Mouse (Mus musculus) hindbrain, embryonic 14.5 days (tissue): Measurements from ENCODE around the gene Slc26a8. TPM values are rescaled to one million over a fixed set of nuclear protein-coding genes. Genes with fewer than 3 reads are reported as not detected.

Experiments
- ATAC-seq: fragments of 200-750 bp; cut with Nextera tagmentation; 2 replicates; pipeline ENCODE4 v1.8.0; 2017; ENCODE audit warnings: moderate number of reproducible peaks, mild to moderate bottlenecking, moderate TSS enrichment, moderate library complexity; ENCODE audit not compliant: low FRiP score
- DNase-seq: peaks from one replicate; pipeline ENCODE4 v3.0.0-alpha.2; 2015; ENCODE audit warnings: low spot score
- H3K27ac ChIP-seq: fragments of 300-500 bp; sonication (generic); 2 replicates; pipeline ENCODE4 v1.5.1; 2014; ENCODE audit warnings: mild to moderate bottlenecking, moderate library complexity
- H3K27me3 ChIP-seq: fragments of 300-500 bp; sonication (generic); 2 replicates; pipeline ENCODE4 v1.6.1; 2014; ENCODE audit warnings: mild to moderate bottlenecking, low read length, mixed read lengths; ENCODE audit not compliant: control insufficient read depth, insufficient read depth
- H3K36me3 ChIP-seq: fragments of 300-500 bp; sonication (generic); replicated peaks from 2 replicates; pipeline ENCODE4 v1.6.1; 2014; ENCODE audit not compliant: control insufficient read depth, insufficient read depth
- H3K4me1 ChIP-seq: fragments of 300-500 bp; sonication (generic); replicated peaks from 2 replicates; pipeline ENCODE4 v1.6.1; 2014; ENCODE audit warnings: antibody characterized with exemption, low read length, mixed read lengths; ENCODE audit not compliant: control insufficient read depth, insufficient read depth
- H3K4me2 ChIP-seq: fragments of 300-500 bp; sonication (generic); replicated peaks from 2 replicates; pipeline ENCODE4 v1.6.1; 2014; ENCODE audit warnings: mild to moderate bottlenecking, moderate library complexity
- H3K4me3 ChIP-seq: fragments of 300-500 bp; sonication (generic); replicated peaks from 2 replicates; pipeline ENCODE4 v1.5.1; 2014; ENCODE audit warnings: mild to moderate bottlenecking, low read length
- H3K9ac ChIP-seq: fragments of 300-500 bp; sonication (generic); 2 replicates; pipeline ENCODE4 v1.6.1; 2014
- H3K9me3 ChIP-seq: fragments of 300-500 bp; sonication (generic); 2 replicates; pipeline ENCODE4 v1.6.1; 2016; ENCODE audit warnings: low read length; ENCODE audit not compliant: control insufficient read depth
- WGBS: fragments of 180-500 bp; shearing (Covaris S2); extraction: QIAGEN DNeasy Blood & Tissue Kit; methylation state at CpG from one replicate; pipeline ENCODE4 v1.1.7; 2014; 5-methylcytosine and 5-hydroxymethylcytosine counted together
- polyA plus RNA-seq: library from polyadenylated mRNA; unstranded; fragments of >200 nt; fragmentation: Nextera tagmentation; extraction: Ambion mirVana; gene quantifications from 2 replicates; pipeline ENCODE4 v1.2.1, GENCODE M21; 2014

Gene Slc26a8
- polyA plus RNA-seq, 1 experiment from 2014 or later: 1.8 TPM

DNA sequence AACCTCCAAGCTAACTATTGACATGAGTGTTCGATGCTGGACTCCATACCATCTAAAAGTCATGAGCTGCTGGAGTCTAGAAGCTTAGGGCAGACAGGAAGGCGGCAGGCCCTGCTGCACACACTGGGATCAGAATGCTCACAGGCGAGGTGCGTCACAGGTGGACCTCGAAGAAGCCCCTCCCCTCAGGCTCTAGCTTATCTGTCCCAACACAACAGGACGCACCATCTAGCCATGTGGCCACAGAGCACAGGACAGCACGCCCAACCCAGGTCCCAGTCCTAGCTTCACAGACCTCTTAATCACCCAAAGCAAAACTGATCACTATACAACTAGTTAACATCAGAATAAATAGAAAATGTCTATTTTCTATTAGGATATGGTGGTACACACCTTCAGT, 71.9 kb downstream of the Slc26a8 start:
- Histone ChIP-seq H3K27ac (no peak overlapping the region), H3K36me3 (peaks cover 32% of the 10 kb centered on the region), H3K9ac (no peak overlapping the region), H3K27me3 (no peaks in the 10 kb centered on the region), H3K4me1 (peaks cover 17% of the 10 kb centered on the region), H3K4me3 (no peak overlapping the region), H3K9me3 (no peaks in the 10 kb centered on the region), H3K4me2 (no peak overlapping the region)
- 90% methylated on average over 7 of the region's 7 CpGs for WGBS
- DNase-seq: no peak
- ATAC-seq: no peak

- no peaks in the 10 kb centered on the region for H3K9me3 ChIP-seq
- no peak for ATAC-seq
- no peak overlapping the region for H3K27ac ChIP-seq
- H3K36me3 ChIP-seq: peaks cover 32% of the 10 kb centered on the region
- H3K9ac ChIP-seq: no peak overlapping the region
- H3K4me2 ChIP-seq: no peak overlapping the region
- WGBS: 91% methylated on average over 10 of the region's 10 CpGs
- DNase-seq: no peak
- no peak overlapping the region for H3K4me3 ChIP-seq
- H3K4me1 ChIP-seq: peaks cover 17% of the 10 kb centered on the region
- H3K27me3 ChIP-seq: no peaks in the 10 kb centered on the region
Observed at GRCm38 (mm10) chr17:28617636-28618035, 72.4 kb downstream of the Slc26a8 start.

- H3K36me3 ChIP-seq: peaks cover 31% of the 10 kb centered on the region
- no peak overlapping the region for H3K4me2 ChIP-seq
- peaks cover 6% of the 10 kb centered on the region; the same call in 1 of the 2 replicates for H3K4me1 ChIP-seq
- DNase-seq (no peak), ATAC-seq (no peak)
- no peaks in the 10 kb centered on the region for H3K27me3 ChIP-seq
- H3K4me3 ChIP-seq: no peak overlapping the region
- H3K9me3 ChIP-seq: no peaks in the 10 kb centered on the region
- H3K27ac ChIP-seq: no peak overlapping the region
- H3K9ac ChIP-seq: no peak overlapping the region
- 97% methylated on average over 4 of the region's 4 CpGs for WGBS
Observed at GRCm38 (mm10) chr17:28615332-28615731, 74.7 kb downstream of the Slc26a8 start.

DNA sequence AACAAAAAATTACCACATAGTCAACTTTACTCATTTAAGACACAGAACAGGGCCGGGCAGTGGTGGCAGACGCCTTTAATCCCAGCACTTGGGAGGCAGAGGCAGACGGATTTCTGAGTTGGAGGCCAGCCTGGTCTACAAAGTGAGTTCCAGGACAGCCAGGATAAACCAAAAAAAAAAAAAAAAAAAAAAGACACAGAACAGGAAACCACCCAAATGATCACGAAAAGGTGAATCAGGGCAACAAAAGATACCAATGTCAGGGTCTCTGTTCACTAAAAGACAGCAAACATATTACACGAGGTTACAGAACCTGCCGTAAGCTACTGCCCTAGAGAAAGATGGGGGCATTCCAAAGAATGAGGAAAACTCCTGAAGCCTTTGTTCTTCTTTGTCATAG, 76.9 kb downstream of the Slc26a8 start:
- peaks cover 18% of the 10 kb centered on the region for H3K36me3 ChIP-seq
- WGBS: 92% methylated on average over 6 of the region's 6 CpGs
- no peak overlapping the region for H3K9ac ChIP-seq
- ATAC-seq: no peak
- no peaks in the 10 kb centered on the region; the same call in 1 of the 2 replicates for H3K4me1 ChIP-seq
- H3K27me3 ChIP-seq: no peaks in the 10 kb centered on the region
- H3K9me3 ChIP-seq: no peaks in the 10 kb centered on the region
- H3K4me2 ChIP-seq: no peak overlapping the region
- no peak for DNase-seq
- H3K27ac ChIP-seq: no peak overlapping the region
- H3K4me3 ChIP-seq: no peak overlapping the region

- Histone ChIP-seq H3K4me2 (no peak overlapping the region), H3K9me3 (no peaks in the 10 kb centered on the region), H3K4me1 (no peaks in the 10 kb centered on the region), H3K9ac (no peak overlapping the region), H3K36me3 (peaks cover 23% of the 10 kb centered on the region), H3K4me3 (no peak overlapping the region), H3K27ac (no peak overlapping the region), H3K27me3 (no peaks in the 10 kb centered on the region)
- WGBS: 85% methylated on average over 2 of the region's 2 CpGs
- no peak for ATAC-seq
- DNase-seq: no peak
Observed at GRCm38 (mm10) chr17:28612603-28613002, 77.4 kb downstream of the Slc26a8 start.

DNA sequence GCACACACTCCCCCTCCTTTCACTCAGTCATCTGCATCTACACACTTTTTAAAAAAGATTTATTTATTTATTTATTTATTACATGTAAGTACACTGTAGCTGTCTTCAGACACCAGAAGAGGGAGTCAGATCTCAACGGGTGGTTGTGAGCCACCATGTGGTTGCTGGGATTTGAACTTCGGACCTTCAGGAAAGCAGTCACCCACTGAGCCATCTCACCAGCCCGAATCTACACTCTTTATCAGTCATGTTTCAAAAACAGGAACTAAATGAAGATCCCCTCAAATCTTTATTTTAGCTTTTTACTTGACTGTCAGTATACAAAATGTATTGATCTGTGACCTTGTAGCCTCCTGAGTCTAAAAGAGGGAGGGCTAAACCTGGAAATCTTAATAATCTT, 80.5 kb downstream of the Slc26a8 start:
- Histone ChIP-seq H3K4me3 (no peak overlapping the region), H3K9me3 (no peaks in the 10 kb centered on the region), H3K27me3 (no peaks in the 10 kb centered on the region), H3K4me1 (no peaks in the 10 kb centered on the region), H3K36me3 (peaks cover 40% of the 10 kb centered on the region), H3K4me2 (no peak overlapping the region), H3K9ac (no peak overlapping the region), H3K27ac (no peak overlapping the region)
- 87% methylated on average over 3 of the region's 3 CpGs for WGBS
- ATAC-seq (no peak), DNase-seq (no peak)

DNA sequence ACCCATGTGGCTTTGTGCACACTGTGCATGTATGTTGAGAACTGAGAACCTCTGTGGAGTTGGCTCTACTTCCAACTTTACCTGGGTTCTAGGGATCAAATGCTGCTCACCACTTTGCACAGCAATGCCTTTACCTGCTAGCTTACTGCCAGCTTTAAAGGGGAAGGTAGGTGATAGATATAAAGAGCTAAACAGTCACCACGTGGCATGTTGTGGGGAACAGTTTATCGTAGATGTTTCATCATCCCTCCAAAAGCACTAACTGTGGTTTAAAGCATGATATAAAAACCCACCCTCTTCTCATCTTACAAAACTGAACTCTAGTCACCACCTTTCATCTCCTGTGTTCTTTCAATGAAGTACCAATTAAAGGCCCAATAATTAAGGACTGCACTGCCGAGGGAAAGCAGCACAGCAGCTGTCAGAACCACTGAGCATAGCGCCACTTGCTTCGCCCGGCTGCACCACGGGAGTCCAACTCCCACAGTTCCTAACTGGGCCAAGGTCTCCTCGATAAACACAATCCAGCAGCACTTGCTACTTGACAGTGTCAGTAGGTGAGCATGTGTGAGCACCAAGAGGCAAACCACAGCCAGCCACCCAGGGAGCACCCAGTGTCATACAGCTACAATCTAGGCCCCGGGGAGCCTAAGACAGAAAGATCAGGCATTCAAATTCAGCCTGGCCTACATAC, 88.3 kb downstream of the Slc26a8 start:
- no peaks in the 10 kb centered on the region for H3K27me3 ChIP-seq
- H3K4me1 ChIP-seq: no peaks in the 10 kb centered on the region
- H3K9me3 ChIP-seq: no peaks in the 10 kb centered on the region
- peaks cover 97% of the 10 kb centered on the region for H3K36me3 ChIP-seq
- no peak overlapping the region for H3K27ac ChIP-seq
- no peak overlapping the region for H3K4me2 ChIP-seq
- WGBS: 87% methylated on average over 9 of the region's 9 CpGs
- DNase-seq (no peak), ATAC-seq (no peak)
- H3K4me3 ChIP-seq: no peak overlapping the region
- no peak overlapping the region for H3K9ac ChIP-seq

- WGBS: 94% methylated on average over 5 of the region's 5 CpGs
- ATAC-seq (no peak), DNase-seq (no peak)
- Histone ChIP-seq H3K27ac (no peak overlapping the region), H3K9ac (no peak overlapping the region), H3K4me3 (no peak overlapping the region), H3K9me3 (no peaks in the 10 kb centered on the region), H3K36me3 (peaks cover 97% of the 10 kb centered on the region), H3K4me1 (no peaks in the 10 kb centered on the region), H3K27me3 (no peaks in the 10 kb centered on the region), H3K4me2 (no peak overlapping the region)
Observed at GRCm38 (mm10) chr17:28600780-28601179, 89.3 kb downstream of the Slc26a8 start.

- peaks cover 94% of the 10 kb centered on the region for H3K36me3 ChIP-seq
- no peak overlapping the region for H3K4me2 ChIP-seq
- H3K27ac ChIP-seq: no peak overlapping the region
- H3K27me3 ChIP-seq: no peaks in the 10 kb centered on the region
- no peak overlapping the region for H3K9ac ChIP-seq
- no peaks in the 10 kb centered on the region for H3K9me3 ChIP-seq
- no peak overlapping the region for H3K4me3 ChIP-seq
- no peak for ATAC-seq
- whole genome bisulfite sequencing: 79% methylated on average over 4 of the region's 4 CpGs
- no peaks in the 10 kb centered on the region for H3K4me1 ChIP-seq
- no peak for DNase-seq
Observed at GRCm38 (mm10) chr17:28593965-28594364, 96.1 kb downstream of the Slc26a8 start.

- no peak overlapping the region for H3K27ac ChIP-seq
- H3K4me1 ChIP-seq: no peaks in the 10 kb centered on the region
- peaks cover 96% of the 10 kb centered on the region for H3K36me3 ChIP-seq
- H3K4me2 ChIP-seq: no peak overlapping the region
- DNase-seq (peak; percentile 79), ATAC-seq (no peak)
- no peak overlapping the region for H3K4me3 ChIP-seq
- H3K27me3 ChIP-seq: no peaks in the 10 kb centered on the region
- WGBS: 18% methylated on average over 4 of the region's 4 CpGs
- no peak overlapping the region for H3K9ac ChIP-seq
- H3K9me3 ChIP-seq: no peaks in the 10 kb centered on the region
Observed at GRCm38 (mm10) chr17:28592998-28593397, 97.0 kb downstream of the Slc26a8 start.
